ENCODE assay signal across 9 mouse cellular contexts in the genomic region with DNA sequence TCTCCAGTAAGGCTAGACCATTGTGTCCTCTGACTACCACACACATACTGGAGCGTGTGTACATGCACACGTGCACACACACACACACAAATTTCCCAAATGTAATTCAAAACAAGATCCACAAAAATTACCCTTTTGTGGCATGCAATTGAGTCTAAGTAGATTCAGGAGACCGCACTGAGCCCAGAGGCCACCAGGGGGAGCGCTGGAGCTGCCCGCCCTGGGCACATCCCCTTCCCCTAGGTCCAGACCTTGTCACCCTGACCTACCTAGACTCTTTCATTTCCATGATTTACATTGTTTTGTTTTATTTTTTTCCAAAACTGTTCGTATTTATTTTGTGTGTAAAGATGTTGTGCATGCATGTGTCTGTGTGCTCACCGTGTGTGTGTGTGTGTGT. TPM values are rescaled to one million over a fixed set of nuclear protein-coding genes. Genes with fewer than 3 reads are reported as not detected.
DNase-seq lines count a peak whose midpoint lies in the region; ATAC-seq and TF ChIP-seq lines count a peak whose summit lies in the region.
"Had no signal": no experiment of that assay in that cellular context is flagged by ENCODE, and none has a peak within 500 bp of the region (broad histone marks: within the 10 kb centered on the region; RNA-seq: fewer than 3 reads in every experiment).

No protein-coding gene starts in this region.

- H3K4me1 ChIP-seq in midbrain, embryonic 11.5 days (ENCODE audit: control insufficient read depth, insufficient read depth, low read length), result peaks cover 5% of the 10 kb centered on the region; the same call in 1 of the 2 replicates
- H3K4me1 ChIP-seq in midbrain, embryonic 13.5 days (replicated peaks), result peaks cover 10% of the 10 kb centered on the region; the same call in 1 of the 2 replicates
- peaks cover 4% of the 10 kb centered on the region; the same call in 1 of the 2 replicates for H3K4me1 ChIP-seq in thymus, adult 2 months (replicated peaks; ENCODE audit: control insufficient read depth, insufficient read depth, low read length)

- no peak overlapping the region for H3K27ac ChIP-seq in midbrain, embryonic 11.5 days (ENCODE audit: low read depth, low read length)
- H3K27ac ChIP-seq in midbrain, embryonic 13.5 days, result no peak overlapping the region
- H3K27ac ChIP-seq in thymus, adult 2 months (ENCODE audit: control insufficient read depth, insufficient read depth, low read length), result no peak overlapping the region

- DNase-seq in adrenal gland, adult 18-20 months (ENCODE audit: low spot score in 2 of 2), result peak; percentile 70 to 78
- DNase-seq in adrenal gland, adult 8-10 months, result no peak
- peak; percentile 96 for DNase-seq in midbrain, embryonic 11.5 days (ENCODE audit: low spot score, missing footprints)
- DNase-seq in brain, adult 2 months (ENCODE audit: low read depth, low spot score), result peak; percentile 70
- peak; percentile 68 for DNase-seq in gastrocnemius, postnatal 14 days
- peak; percentile 73 for DNase-seq in lung, postnatal 10 days
- peak; percentile 78 for DNase-seq in thymus, adult 2 months

- ATAC-seq in midbrain, embryonic 11.5 days (ENCODE audit: low FRiP score), result no peak
- ATAC-seq in midbrain, embryonic 13.5 days, result no peak

- H3K4me2 ChIP-seq in midbrain, embryonic 11.5 days, result no peak overlapping the region
- H3K4me2 ChIP-seq in midbrain, embryonic 13.5 days (replicated peaks), result no peak overlapping the region

- H3K4me3 ChIP-seq in midbrain, embryonic 11.5 days (ENCODE audit: low read depth, low read length), result no peak overlapping the region
- no peak overlapping the region for H3K4me3 ChIP-seq in midbrain, embryonic 13.5 days (replicated peaks)
- no peak overlapping the region for H3K4me3 ChIP-seq in thymus, adult 2 months (ENCODE audit: control insufficient read depth, insufficient read depth, low read length)

- peak; percentile 95 for TF ChIP-seq CTCF in thymus, adult 2 months (IDR thresholded peaks at IDR 0.05; ENCODE audit: borderline replicate concordance, control insufficient read depth, extremely low read depth, insufficient read depth, low read length, poor library complexity)

- no peaks in the 10 kb centered on the region for H3K36me3 ChIP-seq in midbrain, embryonic 11.5 days (ENCODE audit: control insufficient read depth, insufficient read depth, low read length)
- 0 out of 2 replicates have a peak, but pooled peaks cover 4% of the 10 kb centered on the region for H3K36me3 ChIP-seq in midbrain, embryonic 13.5 days
- no peaks in the 10 kb centered on the region for H3K36me3 ChIP-seq in thymus, adult 2 months (ENCODE audit: control insufficient read depth, insufficient read depth, low read length)

- no peak overlapping the region for H3K9ac ChIP-seq in midbrain, embryonic 11.5 days (ENCODE audit: low read length)
- no peak overlapping the region for H3K9ac ChIP-seq in midbrain, embryonic 13.5 days (replicated peaks)

- WGBS in midbrain, embryonic 11.5 days, result 7% methylated on average over 7 of the region's 7 CpGs
- 9% methylated on average over 7 of the region's 7 CpGs for whole genome bisulfite sequencing in midbrain, embryonic 13.5 days
- WGBS in thymus, adult 2 months, result 9% methylated on average over 7 of the region's 7 CpGs

- H3K27me3 ChIP-seq in midbrain, embryonic 11.5 days (ENCODE audit: control insufficient read depth, insufficient read depth, low read length), result no peaks in the 10 kb centered on the region
- H3K27me3 ChIP-seq in midbrain, embryonic 13.5 days, result peaks cover 8% of the 10 kb centered on the region; the same call in 1 of the 2 replicates
- H3K27me3 ChIP-seq in thymus, adult 2 months (ENCODE audit: control insufficient read depth, insufficient read depth, low read length), result no peaks in the 10 kb centered on the region

- intact Hi-C loops in gastrocnemius, postnatal 14 days (cut with DNase I; ENCODE audit: low total_unique reads), result no loop called here

- no peak for TF ChIP-seq POLR2A in thymus, adult 2 months (IDR thresholded peaks at IDR 0.05; ENCODE audit: control insufficient read depth, extremely low read depth, insufficient read depth, low read length, poor library complexity)

- no peaks in the 10 kb centered on the region for H3K9me3 ChIP-seq in midbrain, embryonic 11.5 days (ENCODE audit: control insufficient read depth, low read length)
- no peaks in the 10 kb centered on the region for H3K9me3 ChIP-seq in midbrain, embryonic 13.5 days

RNA-seq across cellular contexts. Expression of gene Gng7, which starts 1.9 kb away (rescaled TPM):
- 10 to 100 TPM in 1 of 2 experiments, 1 to 10 TPM in 1; 7.0 to 11.1 TPM for total RNA-seq in adrenal gland, adult 18-20 months (2021)
- total RNA-seq in adrenal gland, adult 8-10 months (2022), result 10 to 100 TPM in 2 of 4 experiments, 1 to 10 TPM in 2; 9.4 to 16.6 (median 12.9) TPM
- polyA plus RNA-seq in midbrain, embryonic 11.5 days (2014; fragmentation: Nextera tagmentation; extraction: Ambion mirVana), result 6.6 and 7.0 TPM in 2 replicates
- polyA plus RNA-seq in midbrain, embryonic 13.5 days (2015; fragmentation: Nextera tagmentation; extraction: Ambion mirVana), result 10.4 and 10.9 TPM in 2 replicates
- total RNA-seq in gastrocnemius, postnatal 14 days (2021), result 1 to 10 TPM in 1 of 2 experiments, under 1 TPM in 1; 0.44 to 1.1 TPM
- 0.63 and 0.80 TPM in 2 replicates for polyA plus RNA-seq in thymus, adult 2 months (2012; rRNA removed)

RNA-seq across cellular contexts. Expression of gene Diras1, which starts 8.8 kb away (rescaled TPM):
- total RNA-seq in adrenal gland, adult 18-20 months (2021), result 1 to 10 TPM; 1.7 to 1.8 TPM
- total RNA-seq in adrenal gland, adult 8-10 months (2022), result 1 to 10 TPM; 3.6 to 6.5 (median 4.4) TPM
- 3.1 and 3.3 TPM in 2 replicates for polyA plus RNA-seq in midbrain, embryonic 11.5 days (2014; fragmentation: Nextera tagmentation; extraction: Ambion mirVana)
- 30.9 and 34.3 TPM in 2 replicates for polyA plus RNA-seq in midbrain, embryonic 13.5 days (2015; fragmentation: Nextera tagmentation; extraction: Ambion mirVana)
- under 1 TPM; 0.24 to 0.72 TPM for total RNA-seq in gastrocnemius, postnatal 14 days (2021)
- polyA plus RNA-seq in thymus, adult 2 months (2012; rRNA removed), result 0.05 and 0.13 TPM in 2 replicates
- polyA plus RNA-seq: gonadal fat pad, adult 2 months had no signal

RNA-seq across cellular contexts. Expression of gene Slc39a3, which starts 20.6 kb away (rescaled TPM):
- 10 to 100 TPM; 25.6 to 44.1 TPM for total RNA-seq in adrenal gland, adult 18-20 months (2021)
- total RNA-seq in adrenal gland, adult 8-10 months (2022), result 10 to 100 TPM; 50.7 to 86.9 (median 66.5) TPM
- polyA plus RNA-seq in midbrain, embryonic 11.5 days (2014; fragmentation: Nextera tagmentation; extraction: Ambion mirVana), result 9.1 and 10.1 TPM in 2 replicates
- 43.5 and 45.7 TPM in 2 replicates for polyA plus RNA-seq in midbrain, embryonic 13.5 days (2015; fragmentation: Nextera tagmentation; extraction: Ambion mirVana)
- total RNA-seq in gastrocnemius, postnatal 14 days (2021), result 10 to 100 TPM; 11.3 to 11.9 TPM
- polyA plus RNA-seq in thymus, adult 2 months (2012; rRNA removed), result 52.7 and 57.6 TPM in 2 replicates

RNA-seq across cellular contexts. Expression of gene Sgta, which starts 43.3 kb away (rescaled TPM):
- total RNA-seq in adrenal gland, adult 18-20 months (2021), result 100 to 1,000 TPM; 220 to 229 TPM
- total RNA-seq in adrenal gland, adult 8-10 months (2022), result 100 to 1,000 TPM; 185 to 247 (median 197) TPM
- 200 and 232 TPM in 2 replicates for polyA plus RNA-seq in midbrain, embryonic 11.5 days (2014; fragmentation: Nextera tagmentation; extraction: Ambion mirVana)
- 316 and 322 TPM in 2 replicates for polyA plus RNA-seq in midbrain, embryonic 13.5 days (2015; fragmentation: Nextera tagmentation; extraction: Ambion mirVana)
- 10 to 100 TPM; 78.6 to 79.9 TPM for total RNA-seq in gastrocnemius, postnatal 14 days (2021)
- 265 and 279 TPM in 2 replicates for polyA plus RNA-seq in thymus, adult 2 months (2012; rRNA removed)

RNA-seq across cellular contexts. Expression of gene Thop1, which starts 53.2 kb away (rescaled TPM):
- 10 to 100 TPM; 34.0 to 64.4 TPM for total RNA-seq in adrenal gland, adult 18-20 months (2021)
- 10 to 100 TPM; 43.6 to 59.2 (median 45.7) TPM for total RNA-seq in adrenal gland, adult 8-10 months (2022)
- 44.1 and 51.4 TPM in 2 replicates for polyA plus RNA-seq in midbrain, embryonic 11.5 days (2014; fragmentation: Nextera tagmentation; extraction: Ambion mirVana)
- polyA plus RNA-seq in midbrain, embryonic 13.5 days (2015; fragmentation: Nextera tagmentation; extraction: Ambion mirVana), result 44.9 and 48.5 TPM in 2 replicates
- total RNA-seq in gastrocnemius, postnatal 14 days (2021), result 10 to 100 TPM; 22.4 to 23.0 TPM
- polyA plus RNA-seq in thymus, adult 2 months (2012; rRNA removed), result 30.7 and 35.7 TPM in 2 replicates
